ENCODE assay signal across 22 mouse cellular contexts in the genomic region with DNA sequence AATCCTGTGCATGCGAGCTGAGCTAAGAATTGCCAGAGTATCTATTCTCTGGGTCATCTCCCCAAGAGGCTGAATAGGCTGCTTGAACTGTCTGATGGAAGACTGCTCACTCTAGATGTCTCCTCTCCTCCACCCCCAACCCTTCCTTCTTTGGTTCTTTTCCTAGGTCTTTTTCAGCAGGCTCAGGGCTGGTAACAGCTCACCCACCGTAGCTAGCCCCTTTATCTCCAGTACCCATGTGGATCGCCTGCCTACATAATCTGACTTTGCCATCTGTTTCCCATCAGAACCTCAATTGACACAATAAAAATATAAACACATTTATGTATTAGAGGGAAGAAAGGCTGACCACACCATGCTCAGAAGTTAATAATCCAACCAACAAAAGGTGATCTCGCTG.
DNase-seq lines count a peak whose midpoint lies in the region; ATAC-seq lines count a peak whose summit lies in the region.
"Had no signal": no experiment of that assay in that cellular context is flagged by ENCODE, and none has a peak within 500 bp of the region (broad histone marks: within the 10 kb centered on the region; RNA-seq: fewer than 3 reads in every experiment).

No protein-coding gene starts in this region.

- 37% methylated on average over 4 of the region's 4 CpGs for WGBS in liver, embryonic 13.5 days (ENCODE audit: insufficient replicate concordance)

- no peaks in the 10 kb centered on the region for H3K9me3 ChIP-seq in liver, embryonic 13.5 days (replicated peaks)
- H3K9me3 ChIP-seq: embryonic facial prominence, embryonic 13.5 days; embryonic facial prominence, embryonic 15.5 days; forebrain, embryonic 10.5 days; forebrain, embryonic 12.5 days had no signal

- H3K36me3 ChIP-seq in liver, embryonic 13.5 days = no peaks in the 10 kb centered on the region
- H3K36me3 ChIP-seq: embryonic facial prominence, embryonic 13.5 days; embryonic facial prominence, embryonic 15.5 days; forebrain, embryonic 10.5 days; forebrain, embryonic 12.5 days had no signal

- peaks cover 17% of the 10 kb centered on the region for H3K4me1 ChIP-seq in liver, embryonic 13.5 days (replicated peaks)

- H3K4me2 ChIP-seq in liver, embryonic 13.5 days = no peak overlapping the region
- H3K4me2 ChIP-seq: embryonic facial prominence, embryonic 13.5 days; embryonic facial prominence, embryonic 15.5 days; forebrain, embryonic 12.5 days had no signal

- H3K9ac ChIP-seq in liver, embryonic 13.5 days = no peak overlapping the region
- H3K9ac ChIP-seq: embryonic facial prominence, embryonic 13.5 days; embryonic facial prominence, embryonic 15.5 days; forebrain, embryonic 12.5 days had no signal

- ATAC-seq in liver, embryonic 13.5 days (ENCODE audit: low read depth) = peak; percentile 64; the same call in 1 of the 2 replicates
- 0 out of 2 replicates have a peak, but pooled peaks have one; percentile 33 for ATAC-seq in megakaryocyte progenitor cell, adult 5-6 weeks (replicated peaks; ENCODE audit: poor library complexity)
- ATAC-seq in megakaryocyte-erythroid progenitor cell, adult 5-6 weeks (replicated peaks; ENCODE audit: low FRiP score, low TSS enrichment, poor library complexity, severe bottlenecking) = peak; percentile 57; the same call in 1 of the 2 replicates
- ATAC-seq: forebrain, embryonic 14.5 days; forebrain, embryonic 16.5 days had no signal

- H3K4me3 ChIP-seq in liver, embryonic 13.5 days (replicated peaks) = no peak overlapping the region
- H3K4me3 ChIP-seq: embryonic facial prominence, embryonic 13.5 days; embryonic facial prominence, embryonic 15.5 days; erythroblast, embryonic 14.5 days; forebrain, embryonic 10.5 days; forebrain, embryonic 12.5 days had no signal

- H3K27me3 ChIP-seq in liver, embryonic 13.5 days = no peaks in the 10 kb centered on the region
- H3K27me3 ChIP-seq: embryonic facial prominence, embryonic 13.5 days; embryonic facial prominence, embryonic 15.5 days; forebrain, embryonic 12.5 days had no signal

- no peak for DNase-seq in liver, embryonic 13.5 days
- no peak for DNase-seq in liver
- no peak for DNase-seq in layer of hippocampus, adult 18-20 months (ENCODE audit: low spot score in 2 of 2)
- DNase-seq: adrenal gland, adult 2 months; adrenal gland, postnatal 10 days; adrenal gland, postnatal 25 days; cerebellum, adult 11 months; cerebellum, adult 18-20 months; cerebellum, adult 8-10 months; cerebellum, adult 9-11 months; cerebellum, postnatal 14 days; cerebellum, postnatal 36 days; embryo, embryonic 11 days had no signal

- no peak overlapping the region for H3K27ac ChIP-seq in liver, embryonic 13.5 days
- H3K27ac ChIP-seq: embryonic facial prominence, embryonic 13.5 days; embryonic facial prominence, embryonic 15.5 days; forebrain, embryonic 10.5 days; forebrain, embryonic 12.5 days had no signal
